ENCODE assay signal across 7 mouse cellular contexts in genomic region chr9:77964084-77964483, GRCm38 (mm10). TPM values are rescaled to one million over a fixed set of nuclear protein-coding genes. Genes with fewer than 3 reads are reported as not detected.
DNase-seq lines count a peak whose midpoint lies in the region; ATAC-seq lines count a peak whose summit lies in the region.

No protein-coding gene starts in this region.

- H3K4me1 ChIP-seq in forebrain, embryonic 13.5 days = peaks cover 17% of the 10 kb centered on the region
- H3K4me1 ChIP-seq in kidney, embryonic 14.5 days (ENCODE audit: control insufficient read depth, insufficient read depth, low read length) = peaks cover 10% of the 10 kb centered on the region; the same call in 1 of the 2 replicates
- H3K4me1 ChIP-seq in midbrain, embryonic 12.5 days = peaks cover 21% of the 10 kb centered on the region

- 47% methylated on average over 14 of the region's 14 CpGs for WGBS in forebrain, embryonic 13.5 days
- WGBS in kidney, embryonic 14.5 days = 35% methylated on average over 14 of the region's 14 CpGs
- WGBS in midbrain, embryonic 12.5 days = 19% methylated on average over 14 of the region's 14 CpGs

- H3K36me3 ChIP-seq in forebrain, embryonic 13.5 days (ENCODE audit: poor library complexity, severe bottlenecking) = peaks cover 13% of the 10 kb centered on the region
- peaks cover 9% of the 10 kb centered on the region; the same call in 1 of the 2 replicates for H3K36me3 ChIP-seq in kidney, embryonic 14.5 days (ENCODE audit: control insufficient read depth, insufficient read depth, low read length)
- peaks cover 9% of the 10 kb centered on the region for H3K36me3 ChIP-seq in midbrain, embryonic 12.5 days

- H3K4me3 ChIP-seq in forebrain, embryonic 13.5 days = no peak overlapping the region
- H3K4me3 ChIP-seq in kidney, embryonic 14.5 days (ENCODE audit: low read length) = no peak overlapping the region
- no peak overlapping the region for H3K4me3 ChIP-seq in midbrain, embryonic 12.5 days

- ATAC-seq in forebrain, embryonic 13.5 days = peak; percentile 70; the same call in 1 of the 2 replicates
- peak; percentile 74 for ATAC-seq in kidney, embryonic 14.5 days (ENCODE audit: low FRiP score, low TSS enrichment)
- peak; percentile 82 for ATAC-seq in midbrain, embryonic 12.5 days (ENCODE audit: low FRiP score, low read depth)

- no peaks in the 10 kb centered on the region for H3K27me3 ChIP-seq in forebrain, embryonic 13.5 days
- H3K27me3 ChIP-seq in kidney, embryonic 14.5 days (ENCODE audit: control insufficient read depth, insufficient read depth, low read length) = no peaks in the 10 kb centered on the region
- H3K27me3 ChIP-seq in midbrain, embryonic 12.5 days = no peaks in the 10 kb centered on the region

- intact Hi-C loops in left cerebral cortex, postnatal 25 days (cut with DNase I) = no loop called here

- H3K4me2 ChIP-seq in forebrain, embryonic 13.5 days = no peak overlapping the region
- H3K4me2 ChIP-seq in kidney, embryonic 14.5 days (replicated peaks; ENCODE audit: low read depth, low read length) = no peak overlapping the region
- H3K4me2 ChIP-seq in midbrain, embryonic 12.5 days (replicated peaks) = 0 out of 2 replicates have a peak overlapping the region, but pooled peaks have one; percentile 10

- H3K27ac ChIP-seq in forebrain, embryonic 13.5 days = no peak overlapping the region
- H3K27ac ChIP-seq in kidney, embryonic 14.5 days (ENCODE audit: low read depth, low read length) = no peak overlapping the region
- H3K27ac ChIP-seq in midbrain, embryonic 12.5 days (replicated peaks) = peak overlapping the region; percentile 72

- no peak overlapping the region for H3K9ac ChIP-seq in forebrain, embryonic 13.5 days
- H3K9ac ChIP-seq in kidney, embryonic 14.5 days (ENCODE audit: low read depth, low read length) = no peak overlapping the region
- 0 out of 2 replicates have a peak overlapping the region, but pooled peaks have one; percentile 31 for H3K9ac ChIP-seq in midbrain, embryonic 12.5 days (replicated peaks)

- H3K9me3 ChIP-seq in forebrain, embryonic 13.5 days (replicated peaks) = no peaks in the 10 kb centered on the region
- no peaks in the 10 kb centered on the region for H3K9me3 ChIP-seq in kidney, embryonic 14.5 days (ENCODE audit: control insufficient read depth, low read length)
- no peaks in the 10 kb centered on the region for H3K9me3 ChIP-seq in midbrain, embryonic 12.5 days

- DNase-seq in embryo, embryonic 9.5 days (ENCODE audit: extremely low spot score) = peak; percentile 32
- no peak for DNase-seq in frontal cortex, postnatal 10 days (ENCODE audit: low spot score in 2 of 2)
- DNase-seq in left cerebral cortex, postnatal 25 days (ENCODE audit: low spot score in 2 of 2) = no peak
- no peak for DNase-seq in adrenal gland, postnatal 10 days

RNA-seq across cellular contexts. Expression of gene Elovl5, which starts 46.9 kb away (rescaled TPM):
- 60.9 and 61.6 TPM in 2 replicates for polyA plus RNA-seq in forebrain, embryonic 13.5 days (2015; fragmentation: Nextera tagmentation; extraction: Ambion mirVana)
- 73.9 and 112 TPM in 2 replicates for polyA plus RNA-seq in kidney, embryonic 14.5 days (2014; fragmentation: Nextera tagmentation; extraction: Ambion mirVana)
- 67.0 and 69.3 TPM in 2 replicates for polyA plus RNA-seq in midbrain, embryonic 12.5 days (2016; fragmentation: Nextera tagmentation; extraction: Ambion mirVana)
- total RNA-seq in left cerebral cortex, postnatal 25 days (2021) = 10 to 100 TPM; 67.0 to 71.9 TPM
- 100 to 1,000 TPM; 189 to 306 TPM for total RNA-seq in adrenal gland, postnatal 10 days (2021)
